ENCODE assay signal across 27 mouse cellular contexts in the genomic region with DNA sequence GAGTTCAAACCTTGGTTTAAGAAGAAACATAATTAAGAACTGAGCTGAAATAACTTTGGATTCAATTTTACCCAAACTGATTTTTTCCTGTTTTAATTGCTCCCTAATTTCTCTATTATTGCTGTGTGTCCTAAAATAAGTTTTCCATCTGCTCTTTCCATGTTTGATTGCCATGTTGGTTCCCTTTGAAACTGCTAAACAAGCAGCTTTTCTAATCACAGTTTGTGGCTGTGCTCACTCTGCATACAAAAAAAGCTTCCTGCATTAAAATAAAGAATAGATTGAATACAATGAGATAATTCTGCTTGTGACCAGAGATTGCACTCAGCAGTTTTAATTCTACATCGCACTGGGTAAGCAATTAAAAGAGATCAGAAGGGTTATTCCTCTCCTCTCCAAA.
DNase-seq lines count a peak whose midpoint lies in the region; ATAC-seq and TF ChIP-seq lines count a peak whose summit lies in the region.
"Had no signal": no experiment of that assay in that cellular context is flagged by ENCODE, and none has a peak within 500 bp of the region (broad histone marks: within the 10 kb centered on the region; RNA-seq: fewer than 3 reads in every experiment).

No protein-coding gene starts in this region.

- H3K4me2 ChIP-seq in forebrain, embryonic 14.5 days (ENCODE audit: low read length): no peak overlapping the region
- no peak overlapping the region for H3K4me2 ChIP-seq in forebrain, embryonic 12.5 days
- H3K4me2 ChIP-seq: embryonic facial prominence, embryonic 13.5 days; heart, embryonic 11.5 days; hindbrain, embryonic 12.5 days had no signal

- no peak overlapping the region for H3K4me3 ChIP-seq in forebrain, embryonic 14.5 days (ENCODE audit: low read depth, low read length)
- no peak overlapping the region for H3K4me3 ChIP-seq in forebrain, embryonic 12.5 days (replicated peaks)
- H3K4me3 ChIP-seq in layer of hippocampus, adult 2 months: no peak overlapping the region
- H3K4me3 ChIP-seq: embryonic facial prominence, embryonic 10.5 days; embryonic facial prominence, embryonic 13.5 days; erythroblast, embryonic 14.5 days; gastrocnemius, adult 2 months; hindbrain, embryonic 12.5 days had no signal

- no peaks in the 10 kb centered on the region for H3K27me3 ChIP-seq in forebrain, embryonic 14.5 days (replicated peaks; ENCODE audit: control insufficient read depth, insufficient read depth, low read length)
- H3K27me3 ChIP-seq in forebrain, embryonic 12.5 days: no peaks in the 10 kb centered on the region
- H3K27me3 ChIP-seq: embryonic facial prominence, embryonic 13.5 days; hindbrain, embryonic 12.5 days had no signal

- no peaks in the 10 kb centered on the region for H3K9me3 ChIP-seq in forebrain, embryonic 14.5 days (replicated peaks; ENCODE audit: control insufficient read depth, low read length)
- H3K9me3 ChIP-seq in forebrain, embryonic 12.5 days: no peaks in the 10 kb centered on the region
- H3K9me3 ChIP-seq: embryonic facial prominence, embryonic 10.5 days; embryonic facial prominence, embryonic 13.5 days; hindbrain, embryonic 12.5 days had no signal

- no peak for ATAC-seq in forebrain, embryonic 14.5 days
- no peak for ATAC-seq in forebrain, embryonic 12.5 days (ENCODE audit: low FRiP score)
- peak; percentile 59; the same call in 1 of the 2 replicates for ATAC-seq in frontal cortex, adult (ENCODE audit: low TSS enrichment)
- ATAC-seq: activated CD4-positive, CD25-positive, alpha-beta regulatory T cell, adult 4 months; hindbrain, embryonic 16.5 days; inflammation-experienced regulatory T-cells, adult 6 months; intestine, embryonic 16.5 days had no signal

- 16% methylated on average over 1 of the region's 1 CpGs for WGBS in forebrain, embryonic 14.5 days
- WGBS in forebrain, embryonic 12.5 days: 33% methylated on average over 1 of the region's 1 CpGs

- no peaks in the 10 kb centered on the region for H3K36me3 ChIP-seq in forebrain, embryonic 14.5 days (ENCODE audit: control insufficient read depth, insufficient read depth, low read length)
- no peaks in the 10 kb centered on the region for H3K36me3 ChIP-seq in forebrain, embryonic 12.5 days (replicated peaks)
- H3K36me3 ChIP-seq: embryonic facial prominence, embryonic 10.5 days; embryonic facial prominence, embryonic 13.5 days; hindbrain, embryonic 12.5 days had no signal

- H3K9ac ChIP-seq in forebrain, embryonic 14.5 days (ENCODE audit: low read length): no peak overlapping the region
- no peak overlapping the region for H3K9ac ChIP-seq in forebrain, embryonic 12.5 days
- H3K9ac ChIP-seq: embryonic facial prominence, embryonic 13.5 days; hindbrain, embryonic 12.5 days had no signal

- no peaks in the 10 kb centered on the region for H3K4me1 ChIP-seq in forebrain, embryonic 14.5 days (ENCODE audit: control insufficient read depth, insufficient read depth, low read length)
- H3K4me1 ChIP-seq in forebrain, embryonic 12.5 days: 0 out of 2 replicates have a peak, but pooled peaks cover 3% of the 10 kb centered on the region
- H3K4me1 ChIP-seq: embryonic facial prominence, embryonic 10.5 days; embryonic facial prominence, embryonic 13.5 days; hindbrain, embryonic 12.5 days had no signal

- no peak overlapping the region for H3K27ac ChIP-seq in forebrain, embryonic 14.5 days (ENCODE audit: low read depth, low read length)
- H3K27ac ChIP-seq in forebrain, embryonic 12.5 days: no peak overlapping the region
- H3K27ac ChIP-seq in layer of hippocampus, adult 2 months: peak overlapping the region; percentile 84
- H3K27ac ChIP-seq: embryonic facial prominence, embryonic 10.5 days; embryonic facial prominence, embryonic 13.5 days; gastrocnemius, adult 2 months; hindbrain, embryonic 12.5 days had no signal

- peak; percentile 19 for DNase-seq in forebrain, embryonic 14.5 days (ENCODE audit: low spot score)
- no peak for DNase-seq in frontal cortex, postnatal 36 days (ENCODE audit: low spot score in 2 of 2)
- peak; percentile 27 to 52 for DNase-seq in layer of hippocampus, adult 2 months (ENCODE audit: low spot score in 2 of 2)
- no peak for DNase-seq in layer of hippocampus, postnatal 36 days
- DNase-seq in layer of hippocampus, adult 9-11 months: peak; percentile 54
- DNase-seq in ovary, postnatal 36 days (ENCODE audit: low spot score): no peak
- DNase-seq: adrenal gland, adult 8-10 months; adrenal gland, postnatal 25 days; cerebellum, adult 11 months; cerebellum, adult 2 months; cerebellum, postnatal 10 days; cerebellum, postnatal 36 days; embryo, embryonic 11 days; gastrocnemius, adult 2 months; gastrocnemius, postnatal 14 days; heart, adult 11 months had no signal

- TF ChIP-seq CTCF in layer of hippocampus, adult 2 months (conservative IDR thresholded peaks at IDR 0.05): no peak

Comparison
In these comparisons a context has a peak if more than half of its experiments do, and no peak if none do; other contexts are left out.
1. DNase-seq: peak in forebrain, embryonic 14.5 days (single experiment), layer of hippocampus, adult 2 months (2 of 2) and layer of hippocampus, adult 9-11 months (single experiment); none in frontal cortex, postnatal 36 days (0 of 2), layer of hippocampus, postnatal 36 days (0 of 2) and ovary, postnatal 36 days (single experiment).